Mouse (Mus musculus): ENCODE data around the gene Faim2. TPM values are rescaled to one million over a fixed set of nuclear protein-coding genes. Genes with fewer than 3 reads are reported as not detected.

The Faim2 gene
- polyA plus RNA-seq, 1 experiment, result not detected

- H3K4me3 ChIP-seq (replicated peaks), result no peak overlapping the region
- peaks cover 46% of the 10 kb centered on the region for H3K4me1 ChIP-seq
- TF ChIP-seq GATA1 (IDR thresholded peaks at IDR 0.05; ENCODE audit: borderline replicate concordance, low read length) (no peak), FLI1 (IDR thresholded peaks at IDR 0.05; ENCODE audit: low read length) (no peak)
- H3K36me3 ChIP-seq (replicated peaks; ENCODE audit: low read length), result peaks cover 8% of the 10 kb centered on the region
- H3K9me3 ChIP-seq, result no peaks in the 10 kb centered on the region
- no peaks in the 10 kb centered on the region for H3K27me3 ChIP-seq (replicated peaks)
These were observed 56.8 kb downstream of the Faim2 start for GRCm38 (mm10) chr15:99470971-99471676.

DNA sequence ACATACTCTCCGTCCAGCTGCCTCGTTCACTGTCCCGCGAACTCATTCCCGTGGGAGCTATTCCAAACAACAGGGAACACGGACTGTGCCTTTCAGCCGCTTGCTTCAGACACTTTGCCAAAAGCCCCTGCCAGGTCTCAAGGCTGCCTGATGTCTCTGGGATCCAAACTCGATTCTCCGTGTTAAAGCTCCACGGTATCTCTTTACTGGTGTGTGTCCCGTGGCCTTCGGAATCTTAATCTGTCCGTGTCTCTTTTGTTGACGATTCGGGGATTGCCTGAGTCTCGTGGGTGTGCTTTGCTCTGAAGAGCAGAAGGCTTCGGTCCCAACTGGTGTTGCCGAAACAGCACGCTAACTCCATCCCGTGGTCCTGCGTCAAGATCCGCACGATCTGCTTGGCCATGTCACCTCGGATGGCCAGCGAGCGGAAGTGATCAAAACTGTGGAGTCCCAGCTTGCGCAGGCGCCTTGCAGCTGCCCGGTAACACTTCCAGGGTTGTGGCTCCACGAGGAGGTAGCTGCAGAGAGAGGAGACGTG, 57.7 kb downstream of the Faim2 start:
- no peaks in the 10 kb centered on the region for H3K9me3 ChIP-seq
- TF ChIP-seq GATA1 (IDR thresholded peaks at IDR 0.05; ENCODE audit: borderline replicate concordance, low read length), result no peak
- TF ChIP-seq FLI1 (IDR thresholded peaks at IDR 0.05; ENCODE audit: low read length), result no peak
- H3K36me3 ChIP-seq (replicated peaks; ENCODE audit: low read length), result peaks cover 8% of the 10 kb centered on the region
- H3K27me3 ChIP-seq (replicated peaks), result no peaks in the 10 kb centered on the region
- H3K4me3 ChIP-seq (replicated peaks), result no peak overlapping the region
- H3K4me1 ChIP-seq, result peaks cover 46% of the 10 kb centered on the region

- no peak for TF ChIP-seq GATA1 (IDR thresholded peaks at IDR 0.05; ENCODE audit: borderline replicate concordance, low read length)
- H3K36me3 ChIP-seq (replicated peaks; ENCODE audit: low read length), result peaks cover 8% of the 10 kb centered on the region
- peaks cover 42% of the 10 kb centered on the region for H3K4me1 ChIP-seq
- H3K4me3 ChIP-seq (replicated peaks), result no peak overlapping the region
- no peaks in the 10 kb centered on the region for H3K9me3 ChIP-seq
- no peaks in the 10 kb centered on the region for H3K27me3 ChIP-seq (replicated peaks)
These were observed 58.2 kb downstream of the Faim2 start for GRCm38 (mm10) chr15:99469736-99470135.

- no peaks in the 10 kb centered on the region for H3K27me3 ChIP-seq (replicated peaks)
- no peak for TF ChIP-seq FLI1 (IDR thresholded peaks at IDR 0.05; ENCODE audit: low read length)
- TF ChIP-seq GATA1 (IDR thresholded peaks at IDR 0.05; ENCODE audit: borderline replicate concordance, low read length), result no peak
- H3K36me3 ChIP-seq (replicated peaks; ENCODE audit: low read length), result peaks cover 8% of the 10 kb centered on the region
- H3K4me3 ChIP-seq (replicated peaks), result no peak overlapping the region
- no peaks in the 10 kb centered on the region for H3K9me3 ChIP-seq
- peaks cover 41% of the 10 kb centered on the region for H3K4me1 ChIP-seq
These were observed 58.9 kb downstream of the Faim2 start for GRCm38 (mm10) chr15:99469067-99469466.

- Histone ChIP-seq H3K4me1 (peaks cover 26% of the 10 kb centered on the region), H3K9me3 (no peaks in the 10 kb centered on the region), H3K27me3 (replicated peaks) (no peaks in the 10 kb centered on the region), H3K36me3 (replicated peaks; ENCODE audit: low read length) (no peaks in the 10 kb centered on the region), H3K4me3 (replicated peaks) (no peak overlapping the region)
- TF ChIP-seq GATA1 (IDR thresholded peaks at IDR 0.05; ENCODE audit: borderline replicate concordance, low read length), result no peak
- no peak for TF ChIP-seq FLI1 (IDR thresholded peaks at IDR 0.05; ENCODE audit: low read length)
These were observed 64.8 kb downstream of the Faim2 start for GRCm38 (mm10) chr15:99463194-99463593.

DNA sequence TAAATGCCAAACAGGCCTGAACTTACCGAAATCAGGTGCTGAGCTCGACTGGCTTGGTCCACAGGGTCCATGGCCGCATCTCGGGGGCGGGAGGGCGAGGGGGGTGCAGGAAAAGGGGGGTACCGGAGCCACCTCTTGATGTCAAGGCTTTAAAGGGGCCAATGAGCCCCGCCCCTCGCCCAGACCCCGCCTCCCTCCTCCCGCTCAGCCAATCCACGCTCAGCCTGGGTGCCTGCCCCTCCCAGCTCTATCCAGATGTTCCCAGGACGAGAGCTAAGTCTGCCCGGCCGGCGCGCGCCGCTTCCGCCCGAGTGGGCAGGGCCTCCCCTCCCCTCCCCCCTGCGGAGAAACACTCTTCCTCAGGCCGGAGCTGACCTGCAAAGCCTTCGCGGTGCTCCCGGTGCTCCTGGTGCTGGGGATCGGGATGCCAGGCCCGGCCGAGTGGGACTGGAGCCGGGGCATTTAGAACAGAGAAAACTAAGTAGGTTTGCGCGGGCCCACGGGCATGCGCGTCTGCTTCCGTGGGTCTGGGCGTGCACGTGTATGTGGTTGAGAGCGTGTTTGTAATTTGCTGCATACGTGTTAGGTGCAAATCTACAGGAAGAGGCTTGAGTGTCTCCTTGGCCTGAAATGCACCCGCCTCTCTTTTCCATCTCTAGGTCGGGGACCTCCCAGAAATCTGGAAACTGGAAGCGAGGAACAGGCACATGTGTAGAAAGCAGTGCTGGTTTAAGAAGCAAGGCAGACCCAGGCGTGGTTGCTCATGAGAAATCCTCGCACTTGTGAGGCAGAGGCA, 70.2 kb downstream of the Faim2 start, which contains the start of gene Nckap5l:
Gene Nckap5l, minus strand, starts transcription at position 143 of the 796 bp plus-strand sequence.
- H3K4me3 ChIP-seq (replicated peaks), result peak within 1 kb of the TSS; percentile 95
- H3K27me3 ChIP-seq (replicated peaks), result peaks cover 17% of the 10 kb centered on the region
- TF ChIP-seq GATA1 (IDR thresholded peaks at IDR 0.05; ENCODE audit: borderline replicate concordance, low read length), result no peak
- TF ChIP-seq FLI1 (IDR thresholded peaks at IDR 0.05; ENCODE audit: low read length), result no peak
- peaks cover 43% of the 10 kb centered on the region for H3K4me1 ChIP-seq
- no peaks in the 10 kb centered on the region for H3K9me3 ChIP-seq
- H3K36me3 ChIP-seq (replicated peaks; ENCODE audit: low read length), result no peaks in the 10 kb centered on the region

DNA sequence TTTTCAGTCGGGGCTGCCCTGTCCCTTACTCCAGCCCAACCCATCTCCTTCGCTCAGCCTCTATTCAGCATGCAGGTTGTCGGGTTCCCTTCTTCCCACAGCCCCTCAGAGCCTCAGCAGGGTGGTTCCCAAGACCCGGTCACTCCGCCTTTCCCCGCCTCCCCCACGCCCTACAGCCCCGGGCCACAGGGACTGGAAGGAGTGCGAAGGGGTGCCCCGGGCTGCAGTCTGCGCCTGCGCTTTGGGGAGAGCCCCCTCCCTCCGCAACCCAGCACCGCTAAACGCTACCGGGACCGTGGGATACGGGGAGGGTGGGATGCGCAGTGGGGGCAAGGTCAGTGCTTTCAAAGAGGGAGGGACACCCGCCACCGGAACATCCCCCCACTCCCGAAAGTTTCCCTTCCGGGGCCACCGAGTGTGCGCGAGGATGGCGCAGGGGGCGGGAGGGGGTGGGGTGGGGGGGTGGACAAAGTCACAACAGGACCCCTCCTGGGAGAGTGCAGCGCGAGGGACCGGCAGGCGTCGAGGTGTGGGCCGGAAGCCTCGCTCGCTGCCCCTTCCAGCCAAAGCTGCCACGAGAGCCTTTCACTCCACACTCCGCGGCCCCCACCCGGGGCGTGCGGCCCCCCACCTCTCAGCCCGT, 70.9 kb downstream of the Faim2 start:
- Histone ChIP-seq H3K4me3 (replicated peaks) (peak overlapping the region; percentile 95), H3K27me3 (replicated peaks) (peaks cover 17% of the 10 kb centered on the region), H3K9me3 (no peaks in the 10 kb centered on the region), H3K4me1 (peaks cover 44% of the 10 kb centered on the region), H3K36me3 (replicated peaks; ENCODE audit: low read length) (no peaks in the 10 kb centered on the region)
- TF ChIP-seq FLI1 (IDR thresholded peaks at IDR 0.05; ENCODE audit: low read length) (no peak), GATA1 (IDR thresholded peaks at IDR 0.05; ENCODE audit: borderline replicate concordance, low read length) (no peak)

- Histone ChIP-seq H3K27me3 (replicated peaks) (peaks cover 20% of the 10 kb centered on the region), H3K36me3 (replicated peaks; ENCODE audit: low read length) (no peaks in the 10 kb centered on the region), H3K4me3 (replicated peaks) (peak overlapping the region; percentile 95), H3K4me1 (peaks cover 50% of the 10 kb centered on the region), H3K9me3 (no peaks in the 10 kb centered on the region)
- TF ChIP-seq FLI1 (IDR thresholded peaks at IDR 0.05; ENCODE audit: low read length) (no peak), GATA1 (IDR thresholded peaks at IDR 0.05; ENCODE audit: borderline replicate concordance, low read length) (no peak)
These were observed 71.5 kb downstream of the Faim2 start for GRCm38 (mm10) chr15:99456338-99456962.

DNA sequence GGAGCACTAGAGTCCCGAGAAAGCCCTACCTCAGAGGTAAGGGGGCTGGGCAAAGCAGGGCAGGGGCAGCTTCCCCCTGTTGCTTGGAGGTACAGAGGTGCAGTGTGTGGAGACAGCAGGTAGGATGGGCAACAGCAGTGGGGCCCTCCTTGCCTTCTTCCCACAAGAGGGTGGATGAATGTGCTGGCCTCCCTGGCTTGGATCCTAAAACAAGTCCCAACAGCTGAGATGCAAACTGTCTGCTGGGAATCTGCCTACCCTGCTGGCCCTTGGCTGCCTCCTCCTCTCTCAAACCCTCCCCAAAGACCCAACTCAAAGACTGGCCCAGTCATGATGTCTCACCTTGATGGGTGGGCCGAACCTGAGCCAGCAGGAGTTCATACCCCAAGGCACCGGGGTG, 72.5 kb downstream of the Faim2 start:
- TF ChIP-seq GATA1 (IDR thresholded peaks at IDR 0.05; ENCODE audit: borderline replicate concordance, low read length), result no peak
- no peak for TF ChIP-seq FLI1 (IDR thresholded peaks at IDR 0.05; ENCODE audit: low read length)
- Histone ChIP-seq H3K36me3 (replicated peaks; ENCODE audit: low read length) (no peaks in the 10 kb centered on the region), H3K9me3 (no peaks in the 10 kb centered on the region), H3K4me1 (peaks cover 58% of the 10 kb centered on the region), H3K27me3 (replicated peaks) (peaks cover 22% of the 10 kb centered on the region), H3K4me3 (replicated peaks) (no peak overlapping the region)
